Mouse (Mus musculus): Measurements from ENCODE around the gene Col16a1.

GRCm38 (mm10) chr4:130087293-130087692 is 39.7 kb downstream of the Col16a1 start:
- TF ChIP-seq CTCF (IDR thresholded peaks at IDR 0.05; ENCODE audit: low read depth, low read length) = peak; percentile 99
- TF ChIP-seq POLR2A (IDR thresholded peaks at IDR 0.05; ENCODE audit: insufficient read depth, low read length) = no peak
